Mouse (Mus musculus): Measurements from ENCODE around the gene Fam173b.

- TF ChIP-seq CTCF (IDR thresholded peaks at IDR 0.05; ENCODE audit: control insufficient read depth, insufficient read depth, insufficient read length) (no peak), USF1 (IDR thresholded peaks at IDR 0.05; ENCODE audit: low read depth) (no peak), FOSL1 (IDR thresholded peaks at IDR 0.05; ENCODE audit: insufficient read depth, low read length, poor library complexity, severe bottlenecking) (no peak), CEBPB (IDR thresholded peaks at IDR 0.05; ENCODE audit: low read depth) (no peak)
Measured at GRCm38 (mm10) chr15:31587789-31588188, 13.9 kb upstream of the Fam173b start.

Data from C2C12 (cell line).